Mouse (Mus musculus): ENCODE measurements around the gene Sesn3.
"Not testable (repeated sequence)": the region's sequence is repeated elsewhere in the genome, so short reads cannot be mapped to it uniquely, and the experiment has no call there.

Gene Sesn3

DNA sequence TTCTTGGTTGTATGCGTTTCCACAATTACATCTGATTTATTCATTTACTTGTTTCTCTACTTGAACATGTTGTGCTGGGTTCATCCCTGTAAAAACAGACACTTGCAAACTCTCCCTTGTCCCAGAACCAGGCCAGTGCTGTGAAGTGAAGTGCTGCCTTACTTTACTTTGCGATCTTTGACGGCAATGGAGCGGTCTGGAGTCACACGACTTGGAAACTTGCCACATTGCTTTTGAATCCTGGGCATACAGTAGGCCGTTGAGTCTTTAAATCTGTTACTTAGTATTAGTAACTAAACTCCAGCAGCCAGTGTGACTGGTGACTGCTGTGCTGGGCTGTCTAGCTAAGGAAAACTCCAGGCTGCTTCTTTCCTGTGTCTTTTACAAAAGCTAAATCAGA is 25.9 kb downstream of the Sesn3 start:
- H3K36me3 ChIP-seq (ENCODE audit: control insufficient read depth, insufficient read depth, low read length, poor library complexity, severe bottlenecking), result peaks cover 3% of the 10 kb centered on the region; the same call in 1 of the 2 replicates
- H3K27me3 ChIP-seq (ENCODE audit: control insufficient read depth, insufficient read depth, low read length, poor library complexity, severe bottlenecking), result no peaks in the 10 kb centered on the region
- DNase-seq (ENCODE audit: low read depth, low spot score), result no peak

- DNase-seq (ENCODE audit: low read depth, low spot score), result no peak
- Histone ChIP-seq H3K36me3 (ENCODE audit: control insufficient read depth, insufficient read depth, low read length, poor library complexity, severe bottlenecking) (peaks cover 13% of the 10 kb centered on the region), H3K27me3 (ENCODE audit: control insufficient read depth, insufficient read depth, low read length, poor library complexity, severe bottlenecking) (no peaks in the 10 kb centered on the region)
Measured at GRCm38 (mm10) chr9:14304262-14304968, 29.5 kb downstream of the Sesn3 start.

GRCm38 (mm10) chr9:14307341-14307740 is 32.5 kb downstream of the Sesn3 start:
- H3K36me3 ChIP-seq (ENCODE audit: control insufficient read depth, insufficient read depth, low read length, poor library complexity, severe bottlenecking), result peaks cover 16% of the 10 kb centered on the region
- no peaks in the 10 kb centered on the region for H3K27me3 ChIP-seq (ENCODE audit: control insufficient read depth, insufficient read depth, low read length, poor library complexity, severe bottlenecking)
- no peak for DNase-seq (ENCODE audit: low read depth, low spot score)

DNA sequence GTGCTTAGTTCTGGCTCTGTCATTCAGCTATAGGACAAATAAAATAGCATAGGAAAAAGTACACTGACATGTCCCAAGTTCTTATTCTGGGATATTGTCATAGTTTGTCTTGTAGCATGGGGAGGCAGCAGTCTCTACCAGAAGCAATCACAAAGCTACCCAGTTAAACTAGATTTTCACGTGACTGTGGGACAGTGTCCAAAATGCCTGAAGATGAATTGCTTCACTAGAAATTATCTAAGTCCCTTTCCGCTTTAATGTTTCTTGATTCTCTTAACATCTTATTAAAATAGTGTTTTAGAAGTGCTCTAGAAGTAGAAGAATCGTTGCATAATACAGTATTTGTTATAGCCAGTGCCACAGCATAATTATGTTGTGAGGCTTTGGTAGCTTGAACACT is 39.1 kb downstream of the Sesn3 start:
- no peak for DNase-seq (ENCODE audit: low read depth, low spot score)

DNA sequence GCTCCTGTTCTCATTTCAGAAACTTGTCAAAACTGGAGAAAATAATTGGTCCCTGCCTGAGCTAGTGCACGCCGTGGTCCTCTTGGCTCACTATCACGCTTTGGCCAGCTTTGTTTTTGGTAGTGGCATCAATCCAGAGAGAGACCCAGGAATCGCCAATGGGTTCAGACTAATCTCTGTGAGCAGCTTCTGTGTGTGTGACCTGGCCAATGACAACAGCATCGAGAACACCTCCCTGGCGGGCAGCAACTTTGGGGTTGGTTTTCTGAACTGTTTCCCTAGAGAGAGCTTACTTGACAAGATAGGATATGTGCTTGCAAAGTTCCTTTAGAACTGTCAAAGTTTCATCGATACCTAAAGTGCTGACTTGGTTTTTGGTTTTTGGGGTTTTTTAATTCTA is 39.6 kb downstream of the Sesn3 start:
- DNase-seq (ENCODE audit: low read depth, low spot score), result no peak
- peaks cover 24% of the 10 kb centered on the region for H3K36me3 ChIP-seq (ENCODE audit: control insufficient read depth, insufficient read depth, low read length, poor library complexity, severe bottlenecking)
- H3K27me3 ChIP-seq (ENCODE audit: control insufficient read depth, insufficient read depth, low read length, poor library complexity, severe bottlenecking), result no peaks in the 10 kb centered on the region

More for the DNA sequence above, 39.1 kb downstream of the Sesn3 start:
- Histone ChIP-seq H3K36me3 (ENCODE audit: control insufficient read depth, insufficient read depth, low read length, poor library complexity, severe bottlenecking) (peaks cover 21% of the 10 kb centered on the region), H3K27me3 (ENCODE audit: control insufficient read depth, insufficient read depth, low read length, poor library complexity, severe bottlenecking) (no peaks in the 10 kb centered on the region)

DNA sequence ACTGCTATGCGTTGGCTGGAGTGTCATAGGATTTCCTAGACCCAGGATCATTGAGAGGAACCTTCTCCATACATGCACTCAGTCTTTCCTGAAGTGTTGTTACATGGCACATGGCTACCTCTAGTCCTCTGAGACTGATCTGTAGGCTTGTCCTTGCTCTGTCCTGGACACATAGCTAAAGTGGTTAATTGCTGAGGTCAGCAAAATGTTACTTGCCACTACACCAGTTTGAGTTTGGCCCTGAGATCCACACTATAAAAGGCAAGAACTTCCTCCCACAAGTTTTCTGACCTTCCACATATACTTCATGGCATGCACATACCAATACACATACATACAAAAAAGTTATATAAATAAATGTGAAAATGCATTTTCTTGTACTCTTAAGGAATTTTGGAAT is 41.8 kb downstream of the Sesn3 start:
- no peaks in the 10 kb centered on the region for H3K27me3 ChIP-seq (ENCODE audit: control insufficient read depth, insufficient read depth, low read length, poor library complexity, severe bottlenecking)
- H3K36me3 ChIP-seq (ENCODE audit: control insufficient read depth, insufficient read depth, low read length, poor library complexity, severe bottlenecking), result peaks cover 25% of the 10 kb centered on the region

DNA sequence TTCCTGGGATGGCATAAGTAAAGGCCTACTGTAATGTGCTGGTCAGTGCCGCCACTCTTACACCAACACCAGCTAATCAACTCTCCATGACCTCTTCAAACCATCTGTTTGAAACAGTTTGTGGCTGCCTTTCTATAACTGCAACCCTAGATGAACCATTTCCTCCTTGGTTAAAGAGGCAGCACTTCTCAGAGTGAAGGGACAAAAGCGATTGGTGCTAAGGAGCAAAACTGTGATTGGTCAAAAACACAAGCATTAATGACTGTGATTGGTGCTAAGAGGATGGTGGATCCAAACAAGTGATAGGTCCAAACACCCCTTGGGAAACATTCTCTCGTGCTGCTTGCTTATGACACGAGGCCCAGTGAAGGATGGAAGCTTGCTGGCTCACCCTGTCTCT is 61.0 kb downstream of the Sesn3 start:
- DNase-seq (ENCODE audit: low read depth, low spot score), result no peak
- Histone ChIP-seq H3K27me3 (ENCODE audit: control insufficient read depth, insufficient read depth, low read length, poor library complexity, severe bottlenecking) (no peaks in the 10 kb centered on the region), H3K36me3 (ENCODE audit: control insufficient read depth, insufficient read depth, low read length, poor library complexity, severe bottlenecking) (0 out of 2 replicates have a peak, but pooled peaks cover 2% of the 10 kb centered on the region)

More for the DNA sequence above, 41.8 kb downstream of the Sesn3 start:
- DNase-seq (ENCODE audit: low read depth, low spot score), result no peak

GRCm38 (mm10) chr9:14336901-14337300 is 62.0 kb downstream of the Sesn3 start:
- DNase-seq (ENCODE audit: low read depth, low spot score), result no peak

DNA sequence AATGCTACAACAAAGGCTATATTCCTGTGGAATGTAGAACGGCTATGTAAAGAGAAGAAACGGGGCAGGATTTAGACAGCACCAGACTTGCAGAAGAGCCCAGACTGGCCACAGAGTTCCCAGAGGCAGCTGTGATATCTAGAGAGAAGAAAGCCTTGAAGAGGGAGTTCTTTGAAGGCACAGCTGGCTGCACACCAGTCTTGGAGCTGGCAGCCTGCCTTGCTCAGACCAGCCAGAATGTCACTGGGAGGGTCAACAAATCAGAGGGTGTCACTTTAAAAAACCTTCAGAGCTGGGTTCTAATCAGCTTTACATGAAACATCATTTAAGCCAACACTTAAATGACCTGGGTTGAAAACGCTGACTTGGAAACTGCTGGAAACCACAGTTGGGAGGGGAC is 63.8 kb downstream of the Sesn3 start:
- no peak for DNase-seq (ENCODE audit: low read depth, low spot score)
- Histone ChIP-seq H3K36me3 (ENCODE audit: control insufficient read depth, insufficient read depth, low read length, poor library complexity, severe bottlenecking) (no peaks in the 10 kb centered on the region), H3K27me3 (ENCODE audit: control insufficient read depth, insufficient read depth, low read length, poor library complexity, severe bottlenecking) (no peaks in the 10 kb centered on the region)

More at GRCm38 (mm10) chr9:14336901-14337300, 62.0 kb downstream of the Sesn3 start:
- Histone ChIP-seq H3K27me3 (ENCODE audit: control insufficient read depth, insufficient read depth, low read length, poor library complexity, severe bottlenecking) (no peaks in the 10 kb centered on the region), H3K36me3 (ENCODE audit: control insufficient read depth, insufficient read depth, low read length, poor library complexity, severe bottlenecking) (no peaks in the 10 kb centered on the region)

GRCm38 (mm10) chr9:14342041-14342668 is 67.3 kb downstream of the Sesn3 start:
- DNase-seq (ENCODE audit: low read depth, low spot score), result peak; percentile 86
- H3K36me3 ChIP-seq (ENCODE audit: control insufficient read depth, insufficient read depth, low read length, poor library complexity, severe bottlenecking), result no peaks in the 10 kb centered on the region
- H3K27me3 ChIP-seq (ENCODE audit: control insufficient read depth, insufficient read depth, low read length, poor library complexity, severe bottlenecking), result no peaks in the 10 kb centered on the region

DNA sequence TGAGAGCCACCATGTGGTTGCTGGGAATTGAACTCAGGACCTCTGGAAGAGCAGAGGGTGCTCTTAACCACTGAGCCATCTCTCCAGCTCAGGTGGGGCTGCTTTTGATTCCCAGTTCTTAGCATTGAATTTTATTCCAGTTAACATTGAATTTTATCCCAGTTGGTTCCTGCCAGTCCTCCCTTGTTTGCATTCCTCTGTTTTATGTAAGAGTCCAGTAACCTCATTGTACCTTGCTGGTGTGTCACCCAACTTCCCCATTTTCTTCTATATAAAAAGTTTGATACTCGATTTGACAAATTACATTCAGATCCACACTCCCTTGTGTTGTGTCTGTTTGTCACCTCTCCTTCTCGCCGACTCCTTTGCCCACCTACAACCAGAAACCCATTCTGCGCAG is 71.0 kb downstream of the Sesn3 start:
- DNase-seq (ENCODE audit: low read depth, low spot score); H3K36me3 ChIP-seq (ENCODE audit: control insufficient read depth, insufficient read depth, low read length, poor library complexity, severe bottlenecking); H3K27me3 ChIP-seq (ENCODE audit: control insufficient read depth, insufficient read depth, low read length, poor library complexity, severe bottlenecking): not testable (repeated sequence)

GRCm38 (mm10) chr9:14348416-14348815 is 73.5 kb downstream of the Sesn3 start:
- peak; percentile 64 for DNase-seq (ENCODE audit: low read depth, low spot score)
- H3K36me3 ChIP-seq (ENCODE audit: control insufficient read depth, insufficient read depth, low read length, poor library complexity, severe bottlenecking), result no peaks in the 10 kb centered on the region

GRCm38 (mm10) chr9:14349380-14349779 is 74.5 kb downstream of the Sesn3 start:
- H3K36me3 ChIP-seq (ENCODE audit: control insufficient read depth, insufficient read depth, low read length, poor library complexity, severe bottlenecking), result no peaks in the 10 kb centered on the region
- no peaks in the 10 kb centered on the region for H3K27me3 ChIP-seq (ENCODE audit: control insufficient read depth, insufficient read depth, low read length, poor library complexity, severe bottlenecking)
- no peak for DNase-seq (ENCODE audit: low read depth, low spot score)

More at GRCm38 (mm10) chr9:14348416-14348815, 73.5 kb downstream of the Sesn3 start:
- H3K27me3 ChIP-seq (ENCODE audit: control insufficient read depth, insufficient read depth, low read length, poor library complexity, severe bottlenecking), result no peaks in the 10 kb centered on the region

GRCm38 (mm10) chr9:14350787-14351186 is 75.9 kb downstream of the Sesn3 start:
- DNase-seq (ENCODE audit: low read depth, low spot score), result no peak
- Histone ChIP-seq H3K27me3 (ENCODE audit: control insufficient read depth, insufficient read depth, low read length, poor library complexity, severe bottlenecking) (no peaks in the 10 kb centered on the region), H3K36me3 (ENCODE audit: control insufficient read depth, insufficient read depth, low read length, poor library complexity, severe bottlenecking) (no peaks in the 10 kb centered on the region)

GRCm38 (mm10) chr9:14352337-14352736 is 77.5 kb downstream of the Sesn3 start:
- no peaks in the 10 kb centered on the region for H3K27me3 ChIP-seq (ENCODE audit: control insufficient read depth, insufficient read depth, low read length, poor library complexity, severe bottlenecking)
- DNase-seq (ENCODE audit: low read depth, low spot score), result no peak

More at GRCm38 (mm10) chr9:14352337-14352736, 77.5 kb downstream of the Sesn3 start:
- H3K36me3 ChIP-seq (ENCODE audit: control insufficient read depth, insufficient read depth, low read length, poor library complexity, severe bottlenecking), result 0 out of 2 replicates have a peak, but pooled peaks cover 2% of the 10 kb centered on the region

All from splenic B cell, adult 2 months (primary cell).